ENCODE assay signal across 9 mouse cellular contexts in genomic region chr7:37769004-37769403, GRCm38 (mm10). TPM values are rescaled to one million over a fixed set of nuclear protein-coding genes. Genes with fewer than 3 reads are reported as not detected.
DNase-seq lines count a peak whose midpoint lies in the region; ATAC-seq and TF ChIP-seq lines count a peak whose summit lies in the region.
"Had no signal": no experiment of that assay in that cellular context is flagged by ENCODE, and none has a peak within 500 bp of the region (broad histone marks: within the 10 kb centered on the region; RNA-seq: fewer than 3 reads in every experiment).

No protein-coding gene starts in this region.

- TF ChIP-seq POLR2A in testis, adult 2 months (IDR thresholded peaks at IDR 0.05; ENCODE audit: control insufficient read depth, low read depth, low read length) = no peak

- under 1% methylated on average over 28 of the region's 28 CpGs for WGBS in midbrain, embryonic 13.5 days

- peaks cover 23% of the 10 kb centered on the region for H3K4me1 ChIP-seq in testis, adult 2 months (ENCODE audit: control insufficient read depth, insufficient read depth, low read length)
- peaks cover 55% of the 10 kb centered on the region for H3K4me1 ChIP-seq in midbrain, embryonic 13.5 days (replicated peaks)

- H3K27ac ChIP-seq in testis, adult 2 months (ENCODE audit: control insufficient read depth, insufficient read depth, low read depth, low read length) = no peak overlapping the region
- H3K27ac ChIP-seq in midbrain, embryonic 13.5 days = peak overlapping the region; percentile 94

- no peak for ATAC-seq in midbrain, embryonic 13.5 days
- no peak for ATAC-seq in inflammation-experienced regulatory T-cells, adult 6 months

- no peaks in the 10 kb centered on the region for H3K9me3 ChIP-seq in midbrain, embryonic 13.5 days

- peak overlapping the region; percentile 46 for H3K4me3 ChIP-seq in testis, adult 2 months (ENCODE audit: control insufficient read depth, low read depth, low read length)
- H3K4me3 ChIP-seq in midbrain, embryonic 13.5 days (replicated peaks) = peak overlapping the region; percentile 67

- TF ChIP-seq CTCF in testis, adult 2 months (IDR thresholded peaks at IDR 0.05; ENCODE audit: control insufficient read depth, insufficient read depth, insufficient replicate concordance, low read depth, low read length) = no peak

- H3K36me3 ChIP-seq in testis, adult 2 months (ENCODE audit: control insufficient read depth, insufficient read depth, low read length) = no peaks in the 10 kb centered on the region
- H3K36me3 ChIP-seq in midbrain, embryonic 13.5 days = no peaks in the 10 kb centered on the region

- H3K9ac ChIP-seq in midbrain, embryonic 13.5 days (replicated peaks) = peak overlapping the region; percentile 80

- peak overlapping the region; percentile 97 for H3K4me2 ChIP-seq in midbrain, embryonic 13.5 days (replicated peaks)

- H3K27me3 ChIP-seq in testis, adult 2 months (ENCODE audit: control insufficient read depth, insufficient read depth, low read length) = peaks cover 2% of the 10 kb centered on the region; the same call in 1 of the 2 replicates
- no peaks in the 10 kb centered on the region for H3K27me3 ChIP-seq in midbrain, embryonic 13.5 days

- peak; percentile 27 for DNase-seq in cerebellum, adult 8-10 months
- DNase-seq in cerebellum, adult 9-10 months = no peak
- no peak for DNase-seq in testis, postnatal 10 days (ENCODE audit: low spot score)
- DNase-seq in heart, postnatal 4 days = peak; percentile 35
- DNase-seq in layer of hippocampus, adult 9-10 months (ENCODE audit: low spot score) = no peak

RNA-seq across cellular contexts. Expression of gene Zfp536, which starts 4.4 kb away (rescaled TPM):
- 3.9 and 4.2 TPM in 2 replicates for polyA plus RNA-seq in testis, adult 2 months (2012; rRNA removed)
- 10 to 100 TPM; 17.3 to 18.5 TPM for total RNA-seq in heart, postnatal 4 days (2021)
- 41.5 and 43.4 TPM in 2 replicates for polyA plus RNA-seq in midbrain, embryonic 13.5 days (2015; fragmentation: Nextera tagmentation; extraction: Ambion mirVana)
- polyA plus RNA-seq in inflammation-experienced regulatory T-cells, adult 6 months (2017; shearing (Covaris generic)) = under 1 TPM in 2 of 3 experiments, not detected in 1; 0.23 to 0.59 TPM
- polyA plus RNA-seq: C2C12 had no signal

Comparison
In these comparisons a context has a peak if more than half of its experiments do, and no peak if none do; other contexts are left out.
1. DNase-seq: peak in cerebellum, adult 8-10 months (single experiment) and heart, postnatal 4 days (single experiment); none in cerebellum, adult 9-10 months (single experiment), testis, postnatal 10 days (single experiment) and layer of hippocampus, adult 9-10 months (single experiment).